Mouse (Mus musculus): ENCODE measurements at regions not wholly inside any gene's neighbourhood (a gene's known extent, or its start where the extent isn't known, plus 50 kb on each side); places are given as distances from the start of the nearest gene placed in this dataset.

- no peak for TF ChIP-seq CTCF (conservative IDR thresholded peaks at IDR 0.05; ENCODE audit: insufficient read depth, insufficient read length, low read depth, low read length)
- no peak for TF ChIP-seq POLR2A (IDR thresholded peaks at IDR 0.05; ENCODE audit: low read depth, low read length)
These were observed 83.9 kb upstream of the Paqr3 start for GRCm38 (mm10) chr5:97195281-97195660.
